ENCODE assay signal across 8 mouse cellular contexts in the genomic region with DNA sequence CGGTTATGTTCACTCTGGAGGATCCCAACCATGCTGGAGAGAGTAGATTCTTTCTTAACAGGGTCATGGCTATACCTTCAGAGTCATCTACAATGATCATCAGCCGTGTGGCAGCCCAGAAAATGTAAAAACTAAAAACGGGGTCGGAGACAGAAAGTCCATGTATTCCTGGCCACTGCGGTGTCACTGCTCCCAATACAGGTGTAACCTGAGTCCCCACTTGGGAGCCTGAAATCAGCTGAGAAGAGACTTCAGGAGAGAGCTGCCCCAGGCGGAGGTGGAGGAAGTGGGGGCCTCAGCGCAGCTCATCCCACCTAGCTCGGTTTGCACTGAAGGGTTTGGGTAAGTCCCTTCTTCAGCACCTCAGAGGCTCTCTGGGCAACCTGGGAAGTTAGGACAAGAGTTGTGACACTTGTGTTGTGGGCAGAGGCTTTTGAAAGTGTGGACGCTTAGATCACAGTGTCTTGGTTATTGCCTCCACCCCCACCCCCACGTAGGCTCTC. TPM values are rescaled to one million over a fixed set of nuclear protein-coding genes. Genes with fewer than 3 reads are reported as not detected.
DNase-seq lines count a peak whose midpoint lies in the region; ATAC-seq and TF ChIP-seq lines count a peak whose summit lies in the region.

No protein-coding gene starts in this region.

- no peaks in the 10 kb centered on the region for H3K9me3 ChIP-seq in kidney, embryonic 14.5 days (ENCODE audit: control insufficient read depth, low read length)
- no peaks in the 10 kb centered on the region for H3K9me3 ChIP-seq in hindbrain, embryonic 14.5 days (ENCODE audit: control insufficient read depth, low read length)
- H3K9me3 ChIP-seq in midbrain, embryonic 16.5 days (replicated peaks; ENCODE audit: control insufficient read depth, low read length, poor library complexity, severe bottlenecking): no peaks in the 10 kb centered on the region

- no peaks in the 10 kb centered on the region for H3K27me3 ChIP-seq in kidney, embryonic 14.5 days (ENCODE audit: control insufficient read depth, insufficient read depth, low read length)
- H3K27me3 ChIP-seq in cerebellum, adult 2 months (ENCODE audit: control insufficient read depth, insufficient read depth, low read length): no peaks in the 10 kb centered on the region
- no peaks in the 10 kb centered on the region for H3K27me3 ChIP-seq in hindbrain, embryonic 14.5 days (ENCODE audit: control insufficient read depth, insufficient read depth, low read length)
- H3K27me3 ChIP-seq in midbrain, embryonic 16.5 days (ENCODE audit: control insufficient read depth, insufficient read depth, low read depth, low read length): no peaks in the 10 kb centered on the region

- H3K9ac ChIP-seq in kidney, embryonic 14.5 days (ENCODE audit: low read depth, low read length): peak overlapping the region; percentile 60; the same call in 1 of the 2 replicates
- H3K9ac ChIP-seq in hindbrain, embryonic 14.5 days: peak overlapping the region; percentile 66
- peak overlapping the region; percentile 89 for H3K9ac ChIP-seq in midbrain, embryonic 16.5 days (ENCODE audit: low read depth, low read length)

- H3K4me1 ChIP-seq in kidney, embryonic 14.5 days (ENCODE audit: control insufficient read depth, insufficient read depth, low read length): peaks cover 11% of the 10 kb centered on the region; the same call in 1 of the 2 replicates
- H3K4me1 ChIP-seq in cerebellum, adult 2 months (ENCODE audit: control insufficient read depth, insufficient read depth, low read length): no peaks in the 10 kb centered on the region
- H3K4me1 ChIP-seq in hindbrain, embryonic 14.5 days (replicated peaks; ENCODE audit: control insufficient read depth, insufficient read depth, low read length): peaks cover 6% of the 10 kb centered on the region
- H3K4me1 ChIP-seq in midbrain, embryonic 16.5 days (ENCODE audit: control insufficient read depth, insufficient read depth, low read length): peaks cover 9% of the 10 kb centered on the region

- no peak overlapping the region for H3K27ac ChIP-seq in kidney, embryonic 14.5 days (ENCODE audit: low read depth, low read length)
- H3K27ac ChIP-seq in cerebellum, adult 2 months (ENCODE audit: insufficient read depth, low read length): peak overlapping the region; percentile 82
- H3K27ac ChIP-seq in hindbrain, embryonic 14.5 days: peak overlapping the region; percentile 52
- peak overlapping the region; percentile 79 for H3K27ac ChIP-seq in midbrain, embryonic 16.5 days (ENCODE audit: low read length)

- TF ChIP-seq CTCF in cerebellum, adult 2 months (IDR thresholded peaks at IDR 0.05; ENCODE audit: borderline replicate concordance, insufficient read depth, low read depth, low read length): no peak

- no peak for TF ChIP-seq POLR2A in cerebellum, adult 2 months (IDR thresholded peaks at IDR 0.05; ENCODE audit: borderline replicate concordance, insufficient read depth, low read length)

- ATAC-seq in kidney, embryonic 14.5 days (ENCODE audit: low FRiP score, low TSS enrichment): peak; percentile 3; the same call in 1 of the 2 replicates
- ATAC-seq in hindbrain, embryonic 14.5 days (ENCODE audit: low FRiP score): no peak
- ATAC-seq in midbrain, embryonic 16.5 days: no peak; the same call in 1 of the 2 replicates

- DNase-seq in kidney, adult 11 months: no peak
- DNase-seq in cerebellum, adult 2 months: peak in 1 of 2 experiments; percentile 37
- DNase-seq in hindbrain, embryonic 14.5 days (ENCODE audit: low spot score): no peak
- DNase-seq in embryo, embryonic 9.5 days (ENCODE audit: extremely low spot score): no peak
- no peak for DNase-seq in adrenal gland, postnatal 14 days
- DNase-seq in frontal cortex, postnatal 36 days (ENCODE audit: low spot score in 2 of 2): no peak

- peak overlapping the region; percentile 79 for H3K4me2 ChIP-seq in kidney, embryonic 14.5 days (replicated peaks; ENCODE audit: low read depth, low read length)
- H3K4me2 ChIP-seq in hindbrain, embryonic 14.5 days (replicated peaks): peak overlapping the region; percentile 68
- H3K4me2 ChIP-seq in midbrain, embryonic 16.5 days (ENCODE audit: low read length): peak overlapping the region; percentile 79

- H3K36me3 ChIP-seq in kidney, embryonic 14.5 days (ENCODE audit: control insufficient read depth, insufficient read depth, low read length): no peaks in the 10 kb centered on the region
- no peaks in the 10 kb centered on the region for H3K36me3 ChIP-seq in hindbrain, embryonic 14.5 days (replicated peaks; ENCODE audit: control insufficient read depth, insufficient read depth)
- no peaks in the 10 kb centered on the region for H3K36me3 ChIP-seq in midbrain, embryonic 16.5 days (ENCODE audit: control insufficient read depth, insufficient read depth, low read length)

- 45% methylated on average over 10 of the region's 10 CpGs for WGBS in kidney, embryonic 14.5 days
- 61% methylated on average over 10 of the region's 10 CpGs for WGBS in cerebellum, adult 2 months
- 54% methylated on average over 10 of the region's 10 CpGs for WGBS in hindbrain, embryonic 14.5 days
- 55% methylated on average over 10 of the region's 10 CpGs for WGBS in midbrain, embryonic 16.5 days

- H3K4me3 ChIP-seq in kidney, embryonic 14.5 days (ENCODE audit: low read length): peak overlapping the region; percentile 57
- peak overlapping the region; percentile 73 for H3K4me3 ChIP-seq in cerebellum, adult 2 months (replicated peaks; ENCODE audit: insufficient read depth, low read depth, low read length)
- peak overlapping the region; percentile 39 for H3K4me3 ChIP-seq in hindbrain, embryonic 14.5 days (replicated peaks; ENCODE audit: low read length)
- peak overlapping the region; percentile 54 for H3K4me3 ChIP-seq in midbrain, embryonic 16.5 days (ENCODE audit: low read depth, low read length)

RNA-seq across cellular contexts. Expression of a gene that starts 6.1 kb away (rescaled TPM):
- 63.8 and 66.6 TPM in 2 replicates for polyA plus RNA-seq in kidney, embryonic 14.5 days (2014; fragmentation: Nextera tagmentation; extraction: Ambion mirVana)
- 3.6 and 4.8 TPM in 2 replicates for polyA plus RNA-seq in cerebellum, adult 2 months (2012; rRNA removed)
- 8.1 and 10.3 TPM in 2 replicates for polyA plus RNA-seq in hindbrain, embryonic 14.5 days (2014; fragmentation: Nextera tagmentation; extraction: Ambion mirVana)
- 5.9 and 6.8 TPM in 2 replicates for polyA plus RNA-seq in midbrain, embryonic 16.5 days (2015; fragmentation: Nextera tagmentation; extraction: Ambion mirVana)
- 28.8 and 38.2 TPM in 2 replicates for total RNA-seq in adrenal gland, postnatal 14 days (2021)

RNA-seq across cellular contexts. Expression of a gene that starts 16.5 kb away (rescaled TPM):
- not detected in 2 replicates for polyA plus RNA-seq in kidney, embryonic 14.5 days (2014; fragmentation: Nextera tagmentation; extraction: Ambion mirVana)
- 0.78 and 0.79 TPM in 2 replicates for polyA plus RNA-seq in cerebellum, adult 2 months (2012; rRNA removed)
- polyA plus RNA-seq in hindbrain, embryonic 14.5 days (2014; fragmentation: Nextera tagmentation; extraction: Ambion mirVana): 0.24 and 0.82 TPM in 2 replicates
- polyA plus RNA-seq in midbrain, embryonic 16.5 days (2015; fragmentation: Nextera tagmentation; extraction: Ambion mirVana): 0.65 and 0.84 TPM in 2 replicates
- 0.49 and 0.52 TPM in 2 replicates for total RNA-seq in adrenal gland, postnatal 14 days (2021)
